10 mouse cellular contexts compared by ENCODE assay signal in genomic region chr4:107836758-107837157, GRCm38 (mm10). TPM values are rescaled to one million over a fixed set of nuclear protein-coding genes. Genes with fewer than 3 reads are reported as not detected.
DNase-seq lines count a peak whose midpoint lies in the region; ATAC-seq and TF ChIP-seq lines count a peak whose summit lies in the region.
"Had no signal": no experiment of that assay in that cellular context is flagged by ENCODE, and none has a peak within 500 bp of the region (broad histone marks: within the 10 kb centered on the region; RNA-seq: fewer than 3 reads in every experiment).

No protein-coding gene starts in this region.

- peak; percentile 75 for DNase-seq in neural tube, embryonic 11.5 days (ENCODE audit: low spot score)
- no peak for DNase-seq in neural tube, embryonic 10.5 days (ENCODE audit: extremely low spot score, low spot score)
- peak; percentile 69 to 84 for DNase-seq in layer of hippocampus, postnatal 14 days (ENCODE audit: low spot score in 2 of 2)
- no peak for DNase-seq in B cell, adult 2 months
- DNase-seq in gastrocnemius, adult 8-10 months (ENCODE audit: low spot score in 2 of 2), result no peak
- DNase-seq in heart, postnatal 10 days, result no peak

- peak; percentile 64 for ATAC-seq in neural tube, embryonic 11.5 days (ENCODE audit: insufficient read depth, low FRiP score, low TSS enrichment)
- ATAC-seq in forebrain, embryonic 12.5 days (ENCODE audit: low FRiP score), result peak; percentile 64

- intact Hi-C loops in heart, postnatal 10 days (cut with DNase I), result no loop called here

- H3K36me3 ChIP-seq in neural tube, embryonic 11.5 days (ENCODE audit: control insufficient read depth, insufficient read depth, low read length), result no peaks in the 10 kb centered on the region
- H3K36me3 ChIP-seq in forebrain, embryonic 12.5 days (replicated peaks), result peaks cover 2% of the 10 kb centered on the region; the same call in 1 of the 2 replicates
- H3K36me3 ChIP-seq: liver, embryonic 15.5 days had no signal

- H3K4me1 ChIP-seq in neural tube, embryonic 11.5 days (ENCODE audit: control insufficient read depth, insufficient read depth, low read length), result peaks cover 52% of the 10 kb centered on the region
- peaks cover 79% of the 10 kb centered on the region for H3K4me1 ChIP-seq in forebrain, embryonic 12.5 days
- H3K4me1 ChIP-seq in olfactory bulb, adult 2 months (ENCODE audit: control insufficient read depth, insufficient read depth, low read length), result peaks cover 68% of the 10 kb centered on the region
- H3K4me1 ChIP-seq: liver, embryonic 15.5 days had no signal

- WGBS in neural tube, embryonic 11.5 days, result 60% methylated on average over 5 of the region's 5 CpGs
- 21% methylated on average over 5 of the region's 5 CpGs for WGBS in forebrain, embryonic 12.5 days
- 30% methylated on average over 5 of the region's 5 CpGs for WGBS in olfactory bulb, adult 2 months

- H3K4me3 ChIP-seq in neural tube, embryonic 11.5 days (ENCODE audit: low read depth, low read length), result no peak overlapping the region
- no peak overlapping the region for H3K4me3 ChIP-seq in forebrain, embryonic 12.5 days (replicated peaks)
- H3K4me3 ChIP-seq in olfactory bulb, adult 2 months (ENCODE audit: insufficient read depth, low read depth, low read length), result no peak overlapping the region
- H3K4me3 ChIP-seq: erythroblast, embryonic 14.5 days; liver, embryonic 15.5 days had no signal

- no peaks in the 10 kb centered on the region for H3K9me3 ChIP-seq in neural tube, embryonic 11.5 days (ENCODE audit: control insufficient read depth, low read length)
- H3K9me3 ChIP-seq in forebrain, embryonic 12.5 days, result no peaks in the 10 kb centered on the region
- H3K9me3 ChIP-seq: liver, embryonic 15.5 days had no signal

- TF ChIP-seq CTCF in olfactory bulb, adult 2 months (IDR thresholded peaks at IDR 0.05; ENCODE audit: insufficient read depth, low read depth, low read length), result no peak

- no peak overlapping the region for H3K9ac ChIP-seq in neural tube, embryonic 11.5 days (ENCODE audit: low read length)
- H3K9ac ChIP-seq in forebrain, embryonic 12.5 days, result peak overlapping the region; percentile 46; the same call in 1 of the 2 replicates
- H3K9ac ChIP-seq: liver, embryonic 15.5 days had no signal

- no peak overlapping the region for H3K4me2 ChIP-seq in neural tube, embryonic 11.5 days (ENCODE audit: low read depth)
- H3K4me2 ChIP-seq in forebrain, embryonic 12.5 days, result peak overlapping the region; percentile 32
- H3K4me2 ChIP-seq: liver, embryonic 15.5 days had no signal

- no peaks in the 10 kb centered on the region for H3K27me3 ChIP-seq in neural tube, embryonic 11.5 days (ENCODE audit: control insufficient read depth, insufficient read depth, low read length)
- H3K27me3 ChIP-seq in forebrain, embryonic 12.5 days, result no peaks in the 10 kb centered on the region
- H3K27me3 ChIP-seq: liver, embryonic 15.5 days had no signal

- no peak for TF ChIP-seq POLR2A in olfactory bulb, adult 2 months (IDR thresholded peaks at IDR 0.05; ENCODE audit: insufficient read depth, low read depth, low read length)

- H3K27ac ChIP-seq in neural tube, embryonic 11.5 days (ENCODE audit: low read depth, low read length), result peak overlapping the region; percentile 83
- peak overlapping the region; percentile 96 for H3K27ac ChIP-seq in forebrain, embryonic 12.5 days
- peak overlapping the region; percentile 66 for H3K27ac ChIP-seq in olfactory bulb, adult 2 months (ENCODE audit: insufficient read depth, low read depth, low read length)
- H3K27ac ChIP-seq: liver, embryonic 15.5 days had no signal

RNA-seq across cellular contexts. Expression of gene Lrp8, which starts 34.7 kb away (rescaled TPM):
- 25.6 and 27.6 TPM in 2 replicates for polyA plus RNA-seq in neural tube, embryonic 11.5 days (2014; fragmentation: Nextera tagmentation; extraction: Ambion mirVana)
- polyA plus RNA-seq in forebrain, embryonic 12.5 days (2016; fragmentation: Nextera tagmentation; extraction: Ambion mirVana), result 43.3 and 48.3 TPM in 2 replicates
- 100 to 1,000 TPM; 116 to 132 TPM for total RNA-seq in layer of hippocampus, postnatal 14 days (2021)
- polyA plus RNA-seq in olfactory bulb, adult 2 months (2012; ENCODE audit: insufficient read depth, insufficient read length, low replicate concordance, missing spikeins), result not detected in 2 replicates
- total RNA-seq in gastrocnemius, adult 8-10 months (2022), result not detected
- 1 to 10 TPM in 1 of 2 experiments, under 1 TPM in 1; 0.67 to 1.1 TPM for total RNA-seq in heart, postnatal 10 days (2021)

RNA-seq across cellular contexts. Expression of gene Magoh, which starts 42.8 kb away (rescaled TPM):
- 195 and 208 TPM in 2 replicates for polyA plus RNA-seq in neural tube, embryonic 11.5 days (2014; fragmentation: Nextera tagmentation; extraction: Ambion mirVana)
- polyA plus RNA-seq in forebrain, embryonic 12.5 days (2016; fragmentation: Nextera tagmentation; extraction: Ambion mirVana), result 232 and 233 TPM in 2 replicates
- total RNA-seq in layer of hippocampus, postnatal 14 days (2021), result 10 to 100 TPM; 37.4 to 40.5 TPM
- not detected in 2 replicates for polyA plus RNA-seq in olfactory bulb, adult 2 months (2012; ENCODE audit: insufficient read depth, insufficient read length, low replicate concordance, missing spikeins)
- 10 to 100 TPM; 26.1 to 33.5 (median 27.6) TPM for total RNA-seq in gastrocnemius, adult 8-10 months (2022)
- total RNA-seq in heart, postnatal 10 days (2021), result 10 to 100 TPM; 64.4 to 65.4 TPM

RNA-seq across cellular contexts. Expression of gene 0610037L13Rik, which starts 52.9 kb away (rescaled TPM):
- 109 and 128 TPM in 2 replicates for polyA plus RNA-seq in neural tube, embryonic 11.5 days (2014; fragmentation: Nextera tagmentation; extraction: Ambion mirVana)
- polyA plus RNA-seq in forebrain, embryonic 12.5 days (2016; fragmentation: Nextera tagmentation; extraction: Ambion mirVana), result 110 and 115 TPM in 2 replicates
- 10 to 100 TPM; 61.0 to 69.7 TPM for total RNA-seq in layer of hippocampus, postnatal 14 days (2021)
- polyA plus RNA-seq in olfactory bulb, adult 2 months (2012; ENCODE audit: insufficient read depth, insufficient read length, low replicate concordance, missing spikeins), result not detected in 2 replicates
- 10 to 100 TPM; 40.3 to 44.0 (median 43.0) TPM for total RNA-seq in gastrocnemius, adult 8-10 months (2022)
- 10 to 100 TPM; 67.2 to 70.7 TPM for total RNA-seq in heart, postnatal 10 days (2021)

Comparison
In these comparisons a context has a peak if more than half of its experiments do, and no peak if none do; other contexts are left out.
1. DNase-seq: peak in neural tube, embryonic 11.5 days (single experiment) and layer of hippocampus, postnatal 14 days (2 of 2); none in neural tube, embryonic 10.5 days (single experiment), B cell, adult 2 months (0 of 2), gastrocnemius, adult 8-10 months (0 of 2) and heart, postnatal 10 days (0 of 2).
2. RNA of gene Lrp8, which starts 34.7 kb away (total RNA-seq): 116 to 132 TPM in layer of hippocampus, postnatal 14 days; 0.67 to 1.1 TPM in heart, postnatal 10 days and not detected in gastrocnemius, adult 8-10 months; every median in the first group is over 10 times any median in the second.
3. Peak in every context shown above with its lines, with median percentiles within 50 percentile points of each other: H3K27ac ChIP-seq.